Mouse (Mus musculus) mouse trophoblast stem cell (cell line): ENCODE results near the gene Cep19.

ENCODE experiments used
- in situ Hi-C, 2 experiments: fragments of 300-500 bp; cut with MseI, MboI; formaldehyde crosslinking; loops; 2 replicates in 1 of 2; 3 replicates in 1 of 2; pipeline ENCODE4 v1.15.1; 2025

Cep19 gene

DNA sequence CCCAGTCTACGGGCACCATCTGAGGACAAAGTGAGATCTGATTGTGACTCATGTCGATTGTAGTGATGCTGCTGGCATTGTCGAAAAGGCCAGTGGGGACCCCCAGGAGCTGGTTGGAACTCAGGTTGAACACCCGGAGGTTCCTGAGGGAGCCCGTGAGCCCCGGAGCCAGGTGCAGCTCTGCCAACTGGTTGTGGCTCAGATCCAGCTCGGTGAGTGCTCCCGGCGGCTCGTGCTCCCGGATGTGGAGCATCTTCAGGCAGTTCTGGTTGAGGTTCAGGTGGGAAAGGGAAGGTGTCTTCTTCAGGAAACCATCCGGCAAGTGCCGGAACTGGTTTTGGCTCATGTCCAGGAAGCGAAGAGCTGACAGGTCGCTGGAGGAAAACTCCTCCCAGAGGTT is 44.2 kb downstream of the Cep19 start:
- in situ Hi-C loops: no loop called here

DNA sequence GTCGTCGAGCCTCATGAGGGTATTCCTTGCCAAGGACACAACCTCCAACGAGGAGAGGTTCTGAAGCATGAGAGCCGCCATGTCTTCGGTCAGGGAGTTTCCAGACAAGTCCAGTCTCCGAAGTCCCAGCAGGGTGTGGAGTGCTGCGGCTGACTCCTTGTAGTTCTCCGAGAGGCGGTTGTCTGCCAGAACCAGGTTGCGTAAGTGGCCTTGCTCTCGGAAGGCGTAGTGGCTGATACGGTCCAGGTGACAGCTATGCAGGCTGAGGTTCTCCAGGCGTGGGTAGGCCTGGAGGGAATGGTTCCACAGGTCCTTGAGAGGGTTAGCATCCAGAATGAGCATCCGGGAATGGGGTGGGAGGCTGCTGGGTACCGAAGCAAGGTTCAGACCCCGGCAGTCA is 45.0 kb downstream of the Cep19 start:
- in situ Hi-C loops: no loop called here

DNA sequence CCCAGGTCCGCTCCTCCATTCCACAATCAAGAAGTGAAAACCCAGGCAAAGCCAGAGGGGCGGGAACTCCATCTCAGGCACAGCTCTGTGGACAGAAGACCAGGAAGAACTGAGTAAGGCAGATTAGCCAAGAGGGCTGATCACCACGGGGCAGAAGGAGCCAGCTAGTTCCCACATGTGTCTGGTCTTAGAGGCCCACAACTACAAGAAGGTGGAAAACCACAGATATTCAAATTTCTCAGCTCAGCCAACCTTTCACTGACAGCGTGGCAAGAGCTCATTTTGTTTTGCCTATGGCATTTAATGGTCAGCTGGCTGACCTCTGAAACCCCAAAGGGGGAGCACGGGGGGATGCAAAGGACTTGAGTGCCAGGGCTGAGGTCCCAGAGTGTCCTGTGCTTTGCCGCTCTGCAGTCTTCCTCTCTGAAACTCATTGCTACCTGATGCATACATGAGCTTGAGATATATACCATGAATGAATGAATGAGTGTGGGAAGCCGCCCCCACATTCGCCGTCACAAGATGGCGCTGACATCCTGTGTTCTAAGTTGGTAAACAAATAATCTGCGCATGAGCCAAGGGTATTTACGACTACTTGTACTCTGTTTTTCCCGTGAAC is 48.1 kb downstream of the Cep19 start:
- in situ Hi-C loops: no loop called here

DNA sequence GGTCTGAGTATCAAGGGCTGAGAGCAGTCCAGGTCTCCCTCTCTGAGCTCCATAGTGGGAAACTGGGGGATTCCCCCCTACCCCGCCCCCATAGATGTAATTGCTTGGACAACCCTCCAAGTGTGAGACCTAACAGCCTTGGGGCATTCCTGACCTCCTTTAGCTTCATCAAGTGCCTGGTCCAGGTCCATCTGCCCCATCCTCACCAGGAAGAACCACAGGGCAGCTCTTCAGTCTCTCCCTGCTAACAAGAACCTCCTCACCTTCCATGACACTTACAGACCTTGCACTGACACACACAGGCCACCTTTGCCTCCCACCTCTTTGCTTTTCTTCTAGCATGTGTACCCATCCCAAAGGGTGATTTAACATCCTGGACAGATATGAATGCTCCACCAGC is 54.4 kb downstream of the Cep19 start:
- in situ Hi-C loops: no loop called here

DNA sequence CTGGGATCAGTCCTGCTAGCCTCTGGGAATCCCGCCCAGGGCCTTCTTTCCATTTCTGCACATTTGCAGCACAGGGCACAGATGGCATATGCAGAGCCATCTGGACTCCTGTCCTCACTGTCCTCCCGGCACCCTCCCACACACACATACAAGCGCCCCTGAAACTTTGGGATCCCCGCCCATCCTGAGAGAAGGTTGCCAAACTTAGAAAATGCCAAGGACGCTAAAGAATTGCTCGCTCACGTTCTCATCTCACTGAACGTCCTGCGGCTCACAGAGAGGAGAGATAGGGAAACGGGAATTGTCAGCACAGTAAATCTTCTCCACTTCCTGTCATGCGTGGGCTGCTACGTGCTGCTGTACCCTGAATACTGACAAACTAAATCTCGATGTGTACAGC is 54.8 kb downstream of the Cep19 start:
- in situ Hi-C loops: no loop called here

DNA sequence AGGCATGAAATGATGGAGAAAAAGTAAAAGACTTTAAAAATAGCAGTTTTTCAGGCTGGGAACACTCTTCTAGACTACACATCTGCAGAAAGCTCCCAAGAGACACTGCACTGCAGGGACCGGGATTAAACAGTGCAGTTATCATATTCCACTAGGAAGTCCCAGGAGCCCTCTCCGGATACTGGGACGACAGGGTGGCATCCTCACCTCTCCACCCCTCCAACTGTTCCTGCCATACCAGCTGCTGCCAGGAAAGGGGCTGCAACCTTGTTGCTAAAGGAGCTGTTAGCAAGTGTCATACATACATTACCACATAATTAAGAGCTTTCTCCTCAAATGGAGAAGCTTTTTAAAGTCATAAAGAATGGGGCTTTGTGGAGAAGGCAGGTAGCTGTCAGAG is 57.1 kb downstream of the Cep19 start:
- in situ Hi-C loops: no loop called here

DNA sequence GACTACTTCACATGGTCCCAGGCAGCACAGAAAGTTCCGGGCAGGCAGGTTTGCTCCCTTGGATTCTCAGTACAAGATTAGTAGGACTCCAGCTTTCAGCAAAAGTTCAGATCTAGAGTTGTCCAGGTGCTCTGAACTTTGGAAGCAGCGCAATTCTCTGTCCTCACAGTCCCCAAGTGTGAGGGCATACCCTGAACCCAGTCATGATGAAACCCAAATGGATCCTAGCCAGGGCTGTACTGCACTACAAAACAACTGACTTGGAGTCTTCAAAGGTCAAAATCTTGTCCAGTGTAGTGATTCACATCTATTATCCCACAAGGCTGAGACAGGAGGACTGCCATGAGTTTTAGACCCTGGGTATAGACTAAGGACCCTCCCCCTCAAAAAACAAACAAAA is 57.8 kb downstream of the Cep19 start:
- in situ Hi-C loops: no loop called here
